20 mouse cellular contexts compared by ENCODE assay signal in the genomic region with DNA sequence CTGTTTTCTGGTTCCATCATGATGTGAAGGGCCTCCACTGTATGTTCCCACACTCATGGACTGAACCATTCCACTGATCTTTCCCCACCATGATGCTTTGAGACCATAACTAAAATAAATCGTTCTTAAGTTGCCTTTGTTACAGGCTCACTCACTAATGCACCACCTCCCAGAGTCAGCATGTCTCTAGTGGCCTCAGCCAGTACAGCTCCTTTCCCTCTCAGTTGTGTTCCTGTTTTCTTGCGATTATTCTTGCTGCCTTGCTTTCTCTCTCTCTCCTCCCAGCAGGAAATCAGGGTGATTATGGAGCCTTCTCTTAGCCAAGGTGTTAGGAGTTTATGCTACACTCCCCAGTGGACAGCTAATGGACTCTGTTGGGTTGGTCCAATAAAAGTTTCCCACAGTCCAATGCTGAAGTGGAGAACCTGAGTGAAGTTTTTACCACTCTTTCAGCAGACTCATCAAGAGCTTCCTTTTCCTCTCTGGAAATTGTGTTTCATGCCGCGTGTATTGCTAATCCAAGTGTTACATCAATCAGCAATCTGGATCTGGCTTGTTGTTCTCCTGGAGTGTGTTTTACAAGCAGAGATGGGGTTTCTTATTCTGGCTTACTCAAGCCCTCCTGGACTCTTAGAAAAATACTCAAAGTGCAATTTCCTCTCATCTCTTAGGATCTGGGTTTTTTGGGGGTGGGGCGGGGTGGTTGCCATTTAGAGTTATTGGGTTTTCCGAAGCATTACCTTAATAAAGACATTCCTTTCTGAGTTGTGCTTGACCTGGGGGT.
DNase-seq lines count a peak whose midpoint lies in the region; ATAC-seq and TF ChIP-seq lines count a peak whose summit lies in the region.
"Had no signal": no experiment of that assay in that cellular context is flagged by ENCODE, and none has a peak within 500 bp of the region (broad histone marks: within the 10 kb centered on the region; RNA-seq: fewer than 3 reads in every experiment).

No protein-coding gene starts in this region.

- 72% methylated on average over 6 of the region's 6 CpGs for WGBS in lung, embryonic 14.5 days
- 24% methylated on average over 6 of the region's 6 CpGs for WGBS in limb, embryonic 10.5 days
- 14% methylated on average over 6 of the region's 6 CpGs for WGBS in limb, embryonic 14.5 days
- WGBS in kidney, embryonic 14.5 days: 31% methylated on average over 6 of the region's 6 CpGs
- 78% methylated on average over 6 of the region's 6 CpGs for WGBS in hindbrain, embryonic 13.5 days

- no peak for ATAC-seq in lung, embryonic 14.5 days (ENCODE audit: insufficient read depth)
- peak; percentile 84 for ATAC-seq in limb, embryonic 14.5 days (ENCODE audit: low FRiP score, low read depth)
- ATAC-seq in kidney, embryonic 14.5 days (ENCODE audit: low FRiP score, low TSS enrichment): no peak
- no peak for ATAC-seq in hindbrain, embryonic 13.5 days (ENCODE audit: low FRiP score)
- ATAC-seq: activated CD4-positive, CD25-positive, alpha-beta regulatory T cell, adult 4 months; forebrain, embryonic 15.5 days; hindbrain, postnatal 0 days; Patski had no signal

- no peaks in the 10 kb centered on the region for H3K36me3 ChIP-seq in lung, embryonic 14.5 days (ENCODE audit: insufficient read depth)
- no peaks in the 10 kb centered on the region for H3K36me3 ChIP-seq in limb, embryonic 10.5 days
- H3K36me3 ChIP-seq in limb, embryonic 14.5 days (ENCODE audit: control insufficient read depth, insufficient read depth, low read length): no peaks in the 10 kb centered on the region
- H3K36me3 ChIP-seq in kidney, embryonic 14.5 days (ENCODE audit: control insufficient read depth, insufficient read depth, low read length): no peaks in the 10 kb centered on the region
- no peaks in the 10 kb centered on the region for H3K36me3 ChIP-seq in hindbrain, embryonic 13.5 days
- H3K36me3 ChIP-seq: forebrain, embryonic 15.5 days; heart, embryonic 13.5 days; hindbrain, embryonic 12.5 days had no signal

- H3K9me3 ChIP-seq in lung, embryonic 14.5 days (ENCODE audit: low read depth, low read length): no peaks in the 10 kb centered on the region
- no peaks in the 10 kb centered on the region for H3K9me3 ChIP-seq in limb, embryonic 10.5 days (replicated peaks)
- H3K9me3 ChIP-seq in limb, embryonic 14.5 days (ENCODE audit: control insufficient read depth, low read length): no peaks in the 10 kb centered on the region
- H3K9me3 ChIP-seq in kidney, embryonic 14.5 days (ENCODE audit: control insufficient read depth, low read length): no peaks in the 10 kb centered on the region
- H3K9me3 ChIP-seq in hindbrain, embryonic 13.5 days: no peaks in the 10 kb centered on the region
- H3K9me3 ChIP-seq: forebrain, embryonic 15.5 days; heart, embryonic 13.5 days; hindbrain, embryonic 12.5 days had no signal

- no peak overlapping the region for H3K4me2 ChIP-seq in lung, embryonic 14.5 days
- H3K4me2 ChIP-seq in limb, embryonic 14.5 days (replicated peaks; ENCODE audit: low read depth, low read length, severe bottlenecking): no peak overlapping the region
- H3K4me2 ChIP-seq in kidney, embryonic 14.5 days (replicated peaks; ENCODE audit: low read depth, low read length): no peak overlapping the region
- H3K4me2 ChIP-seq in hindbrain, embryonic 13.5 days: no peak overlapping the region
- H3K4me2 ChIP-seq: forebrain, embryonic 15.5 days; heart, embryonic 13.5 days; hindbrain, embryonic 12.5 days had no signal

- H3K4me1 ChIP-seq in lung, embryonic 14.5 days (ENCODE audit: insufficient read depth): 0 out of 2 replicates have a peak, but pooled peaks cover 8% of the 10 kb centered on the region
- H3K4me1 ChIP-seq in limb, embryonic 10.5 days: peaks cover 23% of the 10 kb centered on the region
- peaks cover 3% of the 10 kb centered on the region; the same call in 1 of the 2 replicates for H3K4me1 ChIP-seq in limb, embryonic 14.5 days (ENCODE audit: control insufficient read depth, insufficient read depth, low read length)
- H3K4me1 ChIP-seq in kidney, embryonic 14.5 days (ENCODE audit: control insufficient read depth, insufficient read depth, low read length): no peaks in the 10 kb centered on the region
- H3K4me1 ChIP-seq in hindbrain, embryonic 13.5 days (replicated peaks): peaks cover 13% of the 10 kb centered on the region
- H3K4me1 ChIP-seq: heart, embryonic 13.5 days had no signal

- TF ChIP-seq CTCF in lung, embryonic 14.5 days (IDR thresholded peaks at IDR 0.05; ENCODE audit: low read depth): 0 out of 2 replicates have a peak, but pooled peaks have one; percentile 12

- H3K27ac ChIP-seq in lung, embryonic 14.5 days (ENCODE audit: low read depth): no peak overlapping the region
- peak overlapping the region; percentile 56 for H3K27ac ChIP-seq in limb, embryonic 10.5 days
- H3K27ac ChIP-seq in limb, embryonic 14.5 days (replicated peaks; ENCODE audit: low read depth, low read length): no peak overlapping the region
- no peak overlapping the region for H3K27ac ChIP-seq in kidney, embryonic 14.5 days (ENCODE audit: low read depth, low read length)
- no peak overlapping the region for H3K27ac ChIP-seq in hindbrain, embryonic 13.5 days
- H3K27ac ChIP-seq: forebrain, embryonic 15.5 days; heart, embryonic 13.5 days; hindbrain, embryonic 12.5 days; hindbrain, postnatal 0 days had no signal

- no peak for TF ChIP-seq POLR2A in limb, embryonic 14.5 days (IDR thresholded peaks at IDR 0.05; ENCODE audit: borderline replicate concordance, extremely low read depth, insufficient read depth, insufficient read length)

- no peak overlapping the region for H3K9ac ChIP-seq in lung, embryonic 14.5 days
- no peak overlapping the region for H3K9ac ChIP-seq in limb, embryonic 14.5 days (ENCODE audit: low read depth, low read length, severe bottlenecking)
- H3K9ac ChIP-seq in kidney, embryonic 14.5 days (ENCODE audit: low read depth, low read length): no peak overlapping the region
- no peak overlapping the region for H3K9ac ChIP-seq in hindbrain, embryonic 13.5 days
- H3K9ac ChIP-seq: forebrain, embryonic 15.5 days; heart, embryonic 13.5 days; hindbrain, embryonic 12.5 days had no signal

- H3K27me3 ChIP-seq in lung, embryonic 14.5 days (ENCODE audit: insufficient read depth, low read length): no peaks in the 10 kb centered on the region
- H3K27me3 ChIP-seq in limb, embryonic 10.5 days (ENCODE audit: low read depth, poor library complexity, severe bottlenecking): peaks cover 6% of the 10 kb centered on the region; the same call in 1 of the 2 replicates
- H3K27me3 ChIP-seq in limb, embryonic 14.5 days (ENCODE audit: control insufficient read depth, insufficient read depth, low read length): no peaks in the 10 kb centered on the region
- no peaks in the 10 kb centered on the region for H3K27me3 ChIP-seq in kidney, embryonic 14.5 days (ENCODE audit: control insufficient read depth, insufficient read depth, low read length)
- no peaks in the 10 kb centered on the region for H3K27me3 ChIP-seq in hindbrain, embryonic 13.5 days
- H3K27me3 ChIP-seq: CH12.LX; heart, embryonic 13.5 days; hindbrain, embryonic 12.5 days; Patski had no signal

- no peak for DNase-seq in lung, embryonic 14.5 days
- DNase-seq in lung, postnatal 25 days (ENCODE audit: low spot score): no peak
- DNase-seq in limb, embryonic 10.5 days (ENCODE audit: low spot score): peak; percentile 47
- DNase-seq in limb, embryonic 14.5 days (ENCODE audit: low spot score): peak; percentile 37
- DNase-seq in spleen, postnatal 4 days (ENCODE audit: low spot score in 2 of 2): no peak
- DNase-seq: adrenal gland, postnatal 14 days; cerebellum, adult 11-12 months; cerebellum, adult 9-10 months; cerebellum, postnatal 25 days; gastrocnemius, postnatal 14 days; heart, postnatal 36 days had no signal

- no peak overlapping the region for H3K4me3 ChIP-seq in lung, embryonic 14.5 days (ENCODE audit: low read depth, low read length)
- H3K4me3 ChIP-seq in limb, embryonic 10.5 days: no peak overlapping the region
- H3K4me3 ChIP-seq in limb, embryonic 14.5 days (replicated peaks; ENCODE audit: low read length): no peak overlapping the region
- no peak overlapping the region for H3K4me3 ChIP-seq in kidney, embryonic 14.5 days (ENCODE audit: low read length)
- H3K4me3 ChIP-seq in hindbrain, embryonic 13.5 days: no peak overlapping the region
- H3K4me3 ChIP-seq: forebrain, embryonic 15.5 days; heart, embryonic 13.5 days; hindbrain, embryonic 12.5 days had no signal

Comparison
In these comparisons a context has a peak if more than half of its experiments do, and no peak if none do; other contexts are left out.
1. DNase-seq: peak in limb, embryonic 10.5 days (single experiment) and limb, embryonic 14.5 days (single experiment); none in lung, embryonic 14.5 days (single experiment), lung, postnatal 25 days (single experiment) and spleen, postnatal 4 days (0 of 2).